Mouse (Mus musculus) thymus, adult 2 months (tissue): ENCODE data around the gene Teddm1a.

ENCODE experiments used
- CTCF ChIP-seq: fragments of 200-500 bp; IDR thresholded peaks from 2 replicates; pipeline ENCODE4 v1.5.1; 2012; ENCODE audit warnings: mild to moderate bottlenecking, control low read depth, low read length, moderate library complexity, borderline replicate concordance; ENCODE audit not compliant: control insufficient read depth, poor library complexity, insufficient read depth; ENCODE audit errors: extremely low read depth
- POLR2A ChIP-seq: fragments of 200-500 bp; IDR thresholded peaks from 2 replicates; pipeline ENCODE4 v1.6.1; 2012; ENCODE audit warnings: mild to moderate bottlenecking, low read length, control low read depth, moderate library complexity; ENCODE audit not compliant: control insufficient read depth, poor library complexity, insufficient read depth; ENCODE audit errors: extremely low read depth

GRCm38 (mm10) chr1:153903006-153903405, 11.5 kb downstream of the Teddm1a start:
- TF ChIP-seq CTCF (no peak), POLR2A (no peak)
